Mouse (Mus musculus) erythroblast, embryonic 14.5 days (primary cell): ENCODE results near the gene Ifi202b. TPM values are rescaled to one million over a fixed set of nuclear protein-coding genes. Genes with fewer than 3 reads are reported as not detected.
"Not testable (repeated sequence)": the region's sequence is repeated elsewhere in the genome, so short reads cannot be mapped to it uniquely, and the experiment has no call there.

Source experiments
- H3K27me3 ChIP-seq: 2 replicates; pipeline ENCODE4 v1.6.1; 2012; ENCODE audit warnings: inconsistent platforms; ENCODE audit not compliant: control insufficient read depth
- H3K36me3 ChIP-seq: 2 replicates; pipeline ENCODE4 v1.6.1; 2012; ENCODE audit warnings: mild to moderate bottlenecking, inconsistent platforms; ENCODE audit not compliant: control insufficient read depth
- H3K4me1 ChIP-seq: 2 replicates; pipeline ENCODE4 v1.6.1; 2012; ENCODE audit warnings: inconsistent platforms; ENCODE audit not compliant: control insufficient read depth
- H3K4me3 ChIP-seq: replicated peaks from 2 replicates; pipeline ENCODE3; 2012; ENCODE audit warnings: moderate library complexity, mild to moderate bottlenecking, inconsistent platforms
- H3K9me3 ChIP-seq: 2 replicates; pipeline ENCODE4 v1.6.1; 2012; ENCODE audit warnings: low read length, inconsistent platforms, mixed read lengths; ENCODE audit not compliant: control insufficient read depth
- GATA1 ChIP-seq: IDR thresholded peaks from 2 replicates; pipeline ENCODE4 v1.6.1; 2012; ENCODE audit warnings: low read length, inconsistent platforms, mixed read lengths
- TAL1 ChIP-seq: IDR thresholded peaks from 3 replicates; pipeline ENCODE4 v1.6.1; 2012; ENCODE audit warnings: low read length, inconsistent platforms, mixed read lengths
- polyA plus RNA-seq: library from polyadenylated mRNA; stranded (reverse); fragments of >175 nt; gene quantifications from 2 replicates; pipeline ENCODE4 v1.2.3, GENCODE M21; 2012

Ifi202b gene
- polyA plus RNA-seq, 1 experiment = not detected

- TF ChIP-seq GATA1 = no peak
- no peak for TF ChIP-seq TAL1
- Histone ChIP-seq H3K4me3 (no peak overlapping the region), H3K4me1 (no peaks in the 10 kb centered on the region), H3K27me3 (no peaks in the 10 kb centered on the region), H3K36me3 (no peaks in the 10 kb centered on the region), H3K9me3 (no peaks in the 10 kb centered on the region)
Observed at GRCm38 (mm10) chr1:173955071-173955796, 27.3 kb downstream of the Ifi202b start.

GRCm38 (mm10) chr1:173953563-173953962 lies 29.0 kb downstream of the Ifi202b start:
- no peaks in the 10 kb centered on the region for H3K4me1 ChIP-seq
- H3K9me3 ChIP-seq = no peaks in the 10 kb centered on the region
- TF ChIP-seq TAL1 (no peak), GATA1 (no peak)
- no peak overlapping the region for H3K4me3 ChIP-seq
- H3K27me3 ChIP-seq = no peaks in the 10 kb centered on the region
- no peaks in the 10 kb centered on the region for H3K36me3 ChIP-seq

GRCm38 (mm10) chr1:173949044-173949443 lies 33.5 kb downstream of the Ifi202b start:
- H3K4me3 ChIP-seq, H3K27me3 ChIP-seq, H3K36me3 ChIP-seq, H3K9me3 ChIP-seq, H3K4me1 ChIP-seq: not testable (repeated sequence)

DNA sequence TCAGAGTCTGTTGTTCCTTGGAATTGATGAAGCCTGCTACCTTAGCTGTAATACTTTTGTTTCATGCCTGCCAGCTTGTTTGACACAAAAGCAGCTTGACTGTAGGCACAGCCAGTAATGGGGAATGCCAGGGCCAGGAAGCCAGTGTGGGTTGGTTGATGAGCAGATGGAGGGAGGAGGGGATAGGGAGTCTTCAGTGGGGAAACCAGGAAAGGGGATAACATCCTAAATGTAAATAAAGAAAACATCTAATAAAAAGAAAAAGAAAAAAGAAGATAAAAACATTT lies 39.8 kb downstream of the Ifi202b start:
- not testable (repeated sequence) for H3K36me3 ChIP-seq, H3K4me1 ChIP-seq, H3K4me3 ChIP-seq, H3K27me3 ChIP-seq, H3K9me3 ChIP-seq

DNA sequence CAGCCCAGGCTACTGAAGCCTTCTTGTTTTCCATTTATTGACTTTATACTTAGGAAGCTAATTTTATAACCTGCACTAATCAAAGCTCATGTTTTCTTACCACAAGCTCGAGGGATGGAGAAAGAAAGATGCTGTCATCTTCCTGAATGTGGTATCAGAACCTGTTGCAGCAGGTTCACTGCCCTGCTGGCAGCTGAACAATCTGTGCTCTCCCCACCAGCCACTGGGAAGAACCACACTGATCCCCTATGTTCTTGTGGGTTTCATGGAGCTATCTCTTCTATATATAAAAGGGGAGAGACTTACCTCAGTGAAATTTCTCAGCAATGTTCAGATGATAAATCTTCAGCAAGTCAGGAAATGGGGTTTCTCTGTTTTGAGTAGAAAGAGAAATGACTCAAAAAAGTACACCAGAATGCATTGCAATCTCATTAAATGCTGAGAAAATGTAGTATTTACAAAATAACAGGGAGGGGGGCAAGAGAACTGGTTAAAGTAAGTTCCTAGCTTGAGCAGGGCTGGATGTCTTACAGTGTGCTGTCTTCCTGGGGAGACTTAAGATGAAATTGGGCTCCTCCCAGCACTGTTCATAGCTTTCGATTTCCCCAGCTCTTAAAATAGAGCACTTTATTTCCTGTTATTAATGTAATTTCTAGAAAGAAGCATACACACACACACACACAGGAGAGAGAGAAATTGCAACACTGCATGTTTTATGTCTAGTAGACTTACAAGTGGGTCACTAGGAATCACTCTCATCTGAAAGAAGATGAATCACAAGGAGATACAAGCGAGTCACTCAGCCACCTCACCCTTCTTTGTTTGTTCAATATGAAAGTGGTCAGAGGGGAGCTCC lies 40.4 kb downstream of the Ifi202b start, which contains the start of the genes Mndal and Ifi203:
TSS of gene Mndal (minus strand) at position 568 of the 856 bp plus-strand sequence.
TSS of gene Ifi203 (minus strand) at position 749 of the 856 bp plus-strand sequence.
- not testable (repeated sequence) for H3K9me3 ChIP-seq, H3K4me3 ChIP-seq, H3K36me3 ChIP-seq, H3K4me1 ChIP-seq, H3K27me3 ChIP-seq

GRCm38 (mm10) chr1:173941522-173941921 lies 41.0 kb downstream of the Ifi202b start:
- not testable (repeated sequence) for H3K4me3 ChIP-seq, H3K9me3 ChIP-seq, H3K27me3 ChIP-seq, H3K36me3 ChIP-seq, H3K4me1 ChIP-seq

DNA sequence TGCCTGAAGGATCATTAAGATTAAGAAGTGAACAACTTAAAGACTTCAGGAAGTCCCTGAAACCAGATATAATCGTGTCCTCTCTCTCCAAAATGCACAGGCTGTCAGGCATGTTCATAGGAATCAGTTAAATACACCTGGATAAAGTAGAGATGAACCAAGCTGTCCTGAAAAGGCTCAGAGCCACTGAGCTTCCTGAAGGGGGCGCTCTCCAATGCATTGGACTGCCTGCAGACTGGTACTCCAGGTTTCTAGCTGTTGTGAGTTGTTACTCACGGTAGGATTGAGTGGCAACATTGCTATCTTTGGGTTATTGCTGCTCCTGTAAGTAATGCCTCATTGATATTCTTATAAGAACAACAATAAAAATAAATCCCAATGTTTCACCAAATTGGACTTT lies 63.3 kb downstream of the Ifi202b start:
- H3K27me3 ChIP-seq, H3K36me3 ChIP-seq: not testable (repeated sequence)

GRCm38 (mm10) chr1:173914559-173914958 lies 68.0 kb downstream of the Ifi202b start:
- TF ChIP-seq TAL1 = no peak
- no peak for TF ChIP-seq GATA1
- H3K4me1 ChIP-seq = no peaks in the 10 kb centered on the region
- H3K36me3 ChIP-seq = no peaks in the 10 kb centered on the region
- no peaks in the 10 kb centered on the region for H3K27me3 ChIP-seq
- H3K4me3 ChIP-seq = no peak overlapping the region
- no peaks in the 10 kb centered on the region for H3K9me3 ChIP-seq

More for the DNA sequence above, 63.3 kb downstream of the Ifi202b start:
- not testable (repeated sequence) for H3K4me3 ChIP-seq, H3K4me1 ChIP-seq, H3K9me3 ChIP-seq

GRCm38 (mm10) chr1:173913256-173913791 lies 69.2 kb downstream of the Ifi202b start:
- H3K9me3 ChIP-seq, H3K4me1 ChIP-seq, H3K27me3 ChIP-seq, H3K4me3 ChIP-seq, H3K36me3 ChIP-seq: not testable (repeated sequence)

Other genes starting within 250 kb of the Ifi202b start
- gene Ifi207, start 241.0 kb downstream of the Ifi202b start, polyA plus RNA-seq = not detected in 2 replicates
- gene Ifi204, start 215.8 kb downstream of the Ifi202b start, polyA plus RNA-seq = not detected in 2 replicates
- not detected in 2 replicates for gene Ifi211, start 69.7 kb downstream of the Ifi202b start, polyA plus RNA-seq
- not detected in 2 replicates for gene Mndal, start 40.3 kb downstream of the Ifi202b start, polyA plus RNA-seq
- gene Ifi203, start 40.1 kb downstream of the Ifi202b start, polyA plus RNA-seq = 0.02 TPM in 1 of 2 replicates, not detected in the other
- not detected in 2 replicates for gene Ifi205, start 49.1 kb upstream of the Ifi202b start, polyA plus RNA-seq
- not detected in 2 replicates for gene Olfr433, start 58.0 kb upstream of the Ifi202b start, polyA plus RNA-seq
- not detected in 2 replicates for gene Olfr432, start 66.5 kb upstream of the Ifi202b start, polyA plus RNA-seq
- gene Olfr430, start 83.9 kb upstream of the Ifi202b start, polyA plus RNA-seq = not detected in 2 replicates
- not detected in 2 replicates for gene Olfr429, start 101.6 kb upstream of the Ifi202b start, polyA plus RNA-seq
- not detected in 2 replicates for gene Olfr427, start 114.1 kb upstream of the Ifi202b start, polyA plus RNA-seq
- not detected in 2 replicates for gene Olfr231, start 138.4 kb upstream of the Ifi202b start, polyA plus RNA-seq
- gene Olfr424, start 148.8 kb upstream of the Ifi202b start, polyA plus RNA-seq = not detected in 2 replicates
- gene Olfr420, start 172.9 kb upstream of the Ifi202b start, polyA plus RNA-seq = not detected in 2 replicates
- gene Spta1, start 190.0 kb upstream of the Ifi202b start, polyA plus RNA-seq = 3.5 and 4.1 TPM in 2 replicates